Mouse (Mus musculus): ENCODE data around the gene Shf.
"Not testable (repeated sequence)": the region's sequence is repeated elsewhere in the genome, so short reads cannot be mapped to it uniquely, and the experiment has no call there.

Shf gene

DNA sequence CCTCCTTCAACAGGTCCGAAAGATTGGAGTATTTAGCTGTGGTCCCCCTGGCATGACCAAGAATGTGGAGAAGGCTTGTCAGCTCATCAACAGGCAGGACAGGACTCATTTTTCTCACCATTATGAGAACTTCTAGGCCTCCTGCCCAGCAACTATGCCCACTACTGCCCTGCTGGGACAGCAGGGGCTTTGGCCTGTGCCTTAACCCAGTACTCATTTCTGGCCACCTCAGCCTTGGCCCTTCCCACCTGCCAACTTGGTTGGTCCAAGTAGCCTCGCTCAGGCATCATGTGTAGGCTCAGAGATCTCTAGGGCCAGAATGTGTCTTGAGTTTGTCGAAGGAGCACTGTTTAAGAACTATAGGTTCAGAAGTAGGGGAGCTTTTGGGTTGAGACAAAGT is 21.7 kb downstream of the Shf start:
- DNase-seq = no peak

DNA sequence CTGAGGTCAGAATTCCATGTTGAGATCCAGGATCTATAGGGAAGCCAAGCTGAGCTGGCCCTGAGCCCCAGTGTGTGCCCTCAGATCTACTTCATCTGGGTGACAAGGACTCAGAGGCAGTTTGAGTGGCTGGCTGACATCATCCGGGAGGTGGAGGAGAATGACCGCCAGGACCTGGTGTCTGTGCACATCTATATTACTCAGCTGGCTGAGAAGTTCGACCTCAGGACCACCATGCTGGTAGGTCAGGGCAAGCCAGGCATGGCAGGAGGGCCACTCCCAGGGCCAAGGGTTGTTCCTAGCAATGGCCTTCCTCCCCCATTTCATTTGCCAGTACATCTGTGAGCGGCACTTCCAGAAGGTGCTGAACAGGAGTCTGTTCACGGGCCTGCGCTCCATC is 22.8 kb downstream of the Shf start:
- DNase-seq = not testable (repeated sequence)

DNA sequence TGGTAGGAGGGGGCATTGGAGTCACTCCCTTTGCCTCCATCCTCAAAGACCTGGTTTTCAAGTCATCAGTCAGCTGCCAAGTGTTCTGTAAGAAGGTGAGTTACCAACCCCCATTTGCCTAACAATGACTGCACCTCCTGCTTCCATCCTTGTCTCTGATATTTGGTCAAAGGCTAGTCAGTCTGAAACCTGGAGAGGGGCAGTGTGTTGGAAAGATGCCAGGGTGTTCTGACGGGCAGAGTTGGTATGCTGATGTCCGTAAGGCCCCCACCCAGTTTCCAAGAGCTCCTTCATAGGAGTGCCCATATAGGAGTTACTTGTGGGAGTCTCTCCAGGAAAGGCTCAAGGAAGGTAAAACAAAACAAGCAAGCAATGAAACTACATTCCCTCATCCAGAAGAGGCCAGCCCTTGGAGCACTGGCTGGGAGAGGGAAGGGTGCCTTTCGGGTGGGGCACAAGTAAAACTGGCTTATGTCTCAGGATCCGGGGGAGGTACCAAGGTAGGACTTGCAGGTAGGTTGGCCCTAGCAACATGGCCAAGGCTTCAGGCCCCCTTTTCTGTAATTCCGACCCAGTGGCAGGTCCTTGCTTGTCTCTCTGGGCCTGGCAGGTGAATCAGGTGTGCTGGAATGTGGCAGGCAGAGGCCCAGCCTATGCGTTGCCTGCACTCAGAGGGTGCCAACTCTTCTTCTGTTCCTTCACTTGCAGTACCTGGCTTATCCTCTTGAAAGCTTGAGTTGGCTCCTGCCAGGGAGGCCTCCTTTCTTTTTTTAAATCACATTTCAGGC is 23.7 kb downstream of the Shf start:
- no peak for DNase-seq

DNA sequence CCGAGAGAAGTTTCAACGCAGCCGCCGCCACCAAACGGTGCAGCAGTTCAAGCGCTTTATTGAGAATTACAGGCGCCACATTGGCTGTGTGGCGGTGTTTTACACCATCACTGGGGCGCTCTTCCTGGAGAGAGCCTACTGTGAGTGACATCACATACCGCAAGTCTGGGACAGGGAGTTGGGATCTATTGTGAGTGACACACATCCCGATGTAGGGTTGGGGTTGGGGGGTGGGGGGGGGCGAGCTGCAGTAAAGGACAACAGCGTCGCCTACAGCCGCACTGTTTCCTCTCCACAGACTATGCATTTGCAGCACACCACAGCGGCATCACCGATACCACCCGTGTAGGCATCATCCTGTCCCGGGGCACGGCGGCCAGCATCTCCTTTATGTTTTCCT is 31.7 kb downstream of the Shf start:
- no peak for DNase-seq

DNA sequence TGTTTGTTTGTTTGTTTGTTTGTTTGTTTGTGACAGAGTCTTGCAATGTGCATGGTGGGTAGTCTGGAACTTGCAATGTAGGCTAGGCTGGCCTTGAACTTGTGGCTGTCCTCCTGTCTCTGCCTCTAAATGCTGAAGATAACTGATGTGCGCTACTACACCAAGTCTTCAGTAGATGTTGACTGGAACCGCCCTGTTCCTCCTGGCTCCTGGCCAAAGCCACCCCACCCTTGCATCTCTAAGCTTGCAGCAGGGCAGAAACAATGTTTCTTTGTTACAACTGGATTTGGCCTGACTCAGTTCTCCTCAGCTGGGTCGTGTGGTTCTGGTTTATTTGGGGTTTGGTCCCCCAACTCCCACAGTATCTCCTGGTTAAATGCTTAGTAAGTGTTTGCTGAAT is 34.8 kb downstream of the Shf start:
- DNase-seq = peak in 1 of 2 experiments; percentile 39

DNA sequence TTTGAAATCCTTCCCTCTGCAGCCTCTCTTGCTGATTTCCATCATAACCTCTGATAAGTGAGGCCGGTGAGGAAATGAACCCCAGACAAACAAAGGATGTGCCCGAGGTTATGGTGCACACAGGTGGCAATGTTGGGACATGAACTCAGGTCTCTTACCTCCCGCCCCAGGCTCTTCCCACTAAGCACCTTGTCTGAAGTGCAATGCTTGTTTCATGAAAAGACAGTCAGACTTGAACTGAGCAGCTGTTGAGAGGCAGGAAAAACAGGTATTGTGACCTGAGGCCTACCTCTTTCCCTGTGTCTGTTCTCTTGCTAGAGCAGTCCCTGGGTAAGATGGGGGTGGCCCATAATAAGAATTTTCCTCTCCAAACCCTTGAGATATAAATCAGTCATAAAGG is 36.7 kb downstream of the Shf start:
- no peak for DNase-seq

DNA sequence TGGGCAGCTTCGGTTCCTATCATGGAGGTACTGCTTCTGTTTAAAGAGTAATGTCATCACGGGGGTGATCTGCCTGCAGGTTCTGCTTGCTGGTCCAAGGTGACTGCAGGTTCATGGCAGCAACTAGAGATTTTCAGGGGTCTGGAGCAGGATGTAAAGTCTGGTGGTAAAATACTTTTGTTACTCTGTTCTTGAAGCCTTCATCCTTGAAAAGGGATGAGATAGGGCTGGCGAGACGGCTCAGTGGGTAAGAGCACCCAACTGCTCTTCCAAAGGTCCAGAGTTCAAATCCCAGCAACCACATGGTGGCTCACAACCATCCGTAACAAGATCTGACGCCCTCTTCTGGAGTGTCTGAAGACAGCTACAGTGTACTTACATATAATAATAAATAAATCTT is 38.6 kb downstream of the Shf start:
- DNase-seq = not testable (repeated sequence)

DNA sequence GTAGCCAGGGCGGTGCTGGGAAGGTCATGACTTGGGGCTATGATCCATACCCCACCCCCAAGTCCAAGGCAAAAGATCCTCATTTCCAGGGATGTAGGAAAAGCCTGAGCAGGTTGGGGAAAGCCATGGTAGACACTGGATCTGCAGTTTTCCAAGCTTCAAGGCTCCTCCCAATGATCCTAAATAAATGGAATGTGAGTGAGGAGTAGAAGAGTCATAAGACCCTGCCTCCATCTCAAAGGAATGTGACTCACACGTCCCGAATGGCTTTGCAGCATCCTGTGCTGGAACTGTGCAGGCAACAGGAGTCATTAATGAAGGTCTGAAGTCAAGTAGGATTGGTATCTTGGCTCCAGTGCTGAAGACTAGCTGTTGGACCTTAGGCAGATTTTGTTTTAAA is 41.0 kb downstream of the Shf start:
- no peak for DNase-seq

DNA sequence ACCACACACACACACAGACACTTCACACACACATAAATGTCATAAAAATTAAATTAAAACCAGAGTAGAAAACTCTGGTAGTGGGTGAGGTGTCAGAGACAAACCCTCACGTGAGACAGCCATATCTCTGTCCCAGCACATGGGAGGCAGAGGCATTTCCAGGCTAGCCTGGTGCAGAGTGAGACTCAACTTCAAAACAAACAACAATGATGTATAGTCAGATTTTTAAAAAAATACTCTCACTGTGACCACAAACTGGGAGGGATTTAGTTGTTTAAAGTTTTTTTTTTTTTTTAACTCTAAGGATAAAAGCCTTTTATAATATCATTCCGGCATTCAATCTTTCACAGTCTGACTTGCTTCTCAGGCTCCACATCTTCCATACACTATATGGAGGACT is 43.6 kb downstream of the Shf start:
- DNase-seq = no peak

DNA sequence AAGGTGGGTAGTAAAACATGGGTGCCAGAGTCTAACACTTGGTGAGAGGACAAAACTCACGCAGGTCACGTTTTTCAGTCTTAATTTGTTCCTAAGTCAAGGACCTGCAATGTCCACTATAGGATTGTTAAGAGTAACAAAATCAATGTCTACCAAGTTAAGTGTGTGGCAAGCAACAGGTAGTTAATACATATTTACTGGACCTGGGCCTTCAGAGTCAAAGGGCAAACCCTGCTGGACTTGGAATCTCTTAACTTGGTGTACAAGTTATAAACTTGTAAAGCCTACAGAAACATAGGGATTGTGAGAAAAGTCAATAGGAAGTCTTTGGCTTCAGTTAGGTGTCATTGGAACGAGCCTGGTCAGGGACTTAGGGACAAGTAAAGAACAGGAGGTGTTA is 44.4 kb downstream of the Shf start:
- no peak for DNase-seq

DNA sequence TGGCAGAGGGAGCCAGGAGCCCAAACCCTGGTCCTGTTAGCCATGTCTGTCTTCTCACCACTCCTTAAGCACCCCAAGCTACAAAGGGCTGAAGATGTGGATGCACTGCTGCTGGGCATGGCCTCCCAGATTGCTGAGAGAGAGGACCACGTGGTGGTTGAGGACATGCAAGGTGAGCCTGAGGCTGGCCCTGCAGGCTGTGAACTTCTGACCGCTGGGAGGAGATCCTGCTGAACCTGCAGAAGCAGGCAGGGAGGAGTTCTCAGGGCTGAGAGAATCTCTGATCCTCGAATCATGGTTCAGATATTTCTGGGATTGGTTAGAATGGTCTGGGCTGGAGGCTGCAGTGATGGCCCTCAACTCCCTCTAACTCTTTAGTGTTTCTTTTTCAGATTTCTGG is 45.0 kb downstream of the Shf start:
- DNase-seq = no peak

DNA sequence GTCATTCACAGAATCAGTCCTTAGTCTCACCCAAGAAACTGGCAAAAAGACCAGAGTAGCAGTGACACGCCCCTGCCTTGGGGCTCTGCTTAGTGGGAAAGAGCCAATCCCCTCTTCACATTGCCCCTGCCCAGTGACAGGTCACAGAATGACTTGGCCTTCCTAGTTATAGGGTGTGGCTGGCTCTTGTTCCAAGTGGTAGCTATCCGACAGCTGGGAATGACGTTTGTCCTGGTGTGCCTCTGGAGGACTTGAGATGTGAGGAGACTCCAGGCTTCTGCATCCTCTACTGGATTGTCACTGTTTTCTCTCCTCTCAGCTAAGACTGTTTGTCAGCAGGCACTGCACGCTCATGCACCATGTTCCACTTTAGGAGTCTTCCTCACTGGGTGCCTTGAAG is 51.6 kb downstream of the Shf start:
- DNase-seq = no peak

DNA sequence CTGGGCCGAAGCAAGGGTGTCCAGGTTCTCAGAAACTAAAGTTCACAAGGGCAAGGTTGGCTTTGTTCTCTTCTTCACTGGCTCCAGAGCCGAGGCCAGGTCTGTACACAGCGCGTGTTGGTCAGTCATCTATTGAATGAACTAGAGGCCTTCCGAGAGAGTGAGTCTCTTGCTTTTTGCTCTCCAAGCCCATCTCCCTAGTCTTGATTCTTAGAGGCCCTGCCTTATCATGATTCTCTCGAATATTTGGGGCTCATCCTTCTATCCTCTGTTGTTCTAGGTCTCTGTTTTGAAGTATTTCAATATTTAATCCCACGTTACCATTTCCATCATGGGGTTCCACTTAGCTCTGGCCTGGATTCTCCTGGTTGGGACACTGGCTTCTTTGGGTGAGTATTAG is 53.6 kb downstream of the Shf start, which contains the start of gene Duox1:
Gene Duox1 (plus strand): TSS at position 301 of the 400 bp plus-strand sequence.
- no peak for DNase-seq

DNA sequence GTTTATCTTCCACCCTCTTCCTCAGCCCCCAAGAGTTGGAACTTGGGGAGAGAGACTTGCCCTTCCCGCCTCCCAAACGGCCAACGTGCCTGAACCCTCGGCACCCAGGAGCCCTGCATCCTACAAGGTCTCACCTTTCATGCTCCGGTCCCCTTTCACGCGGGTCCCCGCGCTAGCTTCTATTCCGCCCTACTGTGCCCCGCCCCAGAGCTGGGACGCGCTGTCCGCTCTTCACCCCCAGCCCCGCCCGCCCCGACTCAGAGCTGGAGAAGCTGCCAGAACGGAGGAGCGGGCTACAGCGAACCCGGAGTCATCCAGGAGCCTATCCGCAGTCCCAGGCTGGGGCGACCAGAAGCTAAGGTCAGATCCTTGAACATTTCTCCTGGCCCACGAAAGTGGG is 55.4 kb downstream of the Shf start, which contains the start of gene Duoxa1:
Gene Duoxa1 (minus strand): TSS at position 195 of the 400 bp plus-strand sequence.
- no peak for DNase-seq

DNA sequence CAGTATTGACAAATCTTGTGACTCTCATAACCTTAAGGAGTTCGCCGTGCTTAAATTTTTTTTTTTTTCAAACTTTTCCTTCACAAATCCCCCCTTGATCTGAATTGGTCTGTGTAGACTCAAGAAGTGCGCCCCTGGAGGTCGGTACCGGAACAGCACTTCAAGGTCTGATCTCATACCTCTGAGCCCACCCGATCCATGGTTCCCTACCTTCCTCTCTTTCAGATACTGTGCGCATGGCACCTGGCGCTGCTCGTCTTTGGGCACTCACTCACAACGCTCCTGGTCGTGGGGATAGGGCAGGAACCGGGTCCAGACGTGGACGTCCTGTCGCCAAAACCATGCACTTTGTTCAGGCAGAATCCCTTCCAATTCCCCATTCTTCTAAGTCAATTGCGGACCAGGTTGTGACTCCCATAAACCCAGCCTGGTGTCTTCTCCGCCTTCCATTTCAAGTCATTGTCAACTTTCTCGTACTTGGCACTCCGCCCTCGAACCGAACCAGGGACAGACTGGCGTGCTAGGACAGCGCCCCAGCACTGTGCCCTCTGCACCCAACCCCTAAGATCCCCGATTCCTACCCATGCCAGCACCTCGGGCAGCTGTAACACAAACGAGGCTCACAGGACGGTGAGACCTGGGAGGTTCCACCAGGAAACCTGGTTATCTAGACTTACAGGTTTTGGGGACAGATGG is 56.1 kb downstream of the Shf start:
- DNase-seq = peak; percentile 54 to 64

DNA sequence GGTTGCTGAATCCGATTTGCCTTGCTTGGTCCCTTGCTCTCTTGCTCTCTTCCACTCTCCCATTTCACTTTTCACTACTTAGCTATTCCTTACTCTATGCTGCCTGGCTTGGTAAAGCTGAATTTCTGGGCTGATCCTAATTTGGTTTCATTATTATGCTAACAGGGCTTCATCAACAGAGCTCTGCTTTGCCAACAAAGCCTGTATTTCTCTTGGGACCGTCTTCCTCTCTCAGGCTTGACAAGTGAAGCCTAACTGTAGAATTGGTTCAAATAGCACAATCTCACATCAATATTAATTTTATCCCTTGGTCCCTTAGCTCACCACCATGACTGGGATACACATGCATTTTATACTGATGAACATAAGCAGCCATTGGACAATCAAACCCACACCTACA is 57.4 kb downstream of the Shf start:
- no peak for DNase-seq

DNA sequence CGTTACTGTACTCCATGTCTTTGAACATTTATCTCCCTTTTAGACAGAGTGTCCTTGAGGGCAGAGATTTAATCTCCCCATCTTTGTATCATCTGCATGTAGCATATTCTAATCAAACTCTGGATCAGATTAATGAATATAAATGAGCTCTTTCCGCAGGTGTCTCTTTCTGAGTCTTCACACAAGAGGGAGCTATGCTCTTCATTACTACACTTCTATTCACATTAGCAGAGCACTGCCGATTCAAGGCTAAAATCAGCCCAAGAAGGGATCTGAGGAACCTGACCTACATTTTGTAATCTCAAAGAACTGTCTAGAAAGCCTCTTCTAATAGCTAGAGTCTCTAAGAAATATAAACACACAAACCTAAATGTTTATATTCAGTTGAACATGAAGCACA is 59.3 kb downstream of the Shf start:
- DNase-seq = no peak

DNA sequence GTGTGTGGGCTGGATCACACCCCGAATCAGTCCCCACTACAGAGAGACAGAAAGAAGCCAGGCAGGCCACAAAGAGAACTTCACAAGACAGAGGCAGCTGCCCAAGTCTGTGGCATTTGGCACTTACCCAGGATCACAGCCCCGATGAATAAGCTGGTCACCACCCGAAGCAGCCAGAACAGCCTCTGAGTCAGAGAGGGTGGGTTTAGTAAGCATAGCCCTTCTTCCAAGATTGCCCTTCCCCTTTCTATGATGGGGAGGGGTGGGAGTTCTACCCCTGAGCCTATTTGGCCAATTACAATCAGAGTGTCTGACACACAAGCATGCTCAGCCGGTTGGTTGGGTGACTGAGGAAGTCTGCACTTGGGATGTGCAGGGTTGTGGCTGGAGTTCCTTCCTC is 62.8 kb downstream of the Shf start:
- no peak for DNase-seq

DNA sequence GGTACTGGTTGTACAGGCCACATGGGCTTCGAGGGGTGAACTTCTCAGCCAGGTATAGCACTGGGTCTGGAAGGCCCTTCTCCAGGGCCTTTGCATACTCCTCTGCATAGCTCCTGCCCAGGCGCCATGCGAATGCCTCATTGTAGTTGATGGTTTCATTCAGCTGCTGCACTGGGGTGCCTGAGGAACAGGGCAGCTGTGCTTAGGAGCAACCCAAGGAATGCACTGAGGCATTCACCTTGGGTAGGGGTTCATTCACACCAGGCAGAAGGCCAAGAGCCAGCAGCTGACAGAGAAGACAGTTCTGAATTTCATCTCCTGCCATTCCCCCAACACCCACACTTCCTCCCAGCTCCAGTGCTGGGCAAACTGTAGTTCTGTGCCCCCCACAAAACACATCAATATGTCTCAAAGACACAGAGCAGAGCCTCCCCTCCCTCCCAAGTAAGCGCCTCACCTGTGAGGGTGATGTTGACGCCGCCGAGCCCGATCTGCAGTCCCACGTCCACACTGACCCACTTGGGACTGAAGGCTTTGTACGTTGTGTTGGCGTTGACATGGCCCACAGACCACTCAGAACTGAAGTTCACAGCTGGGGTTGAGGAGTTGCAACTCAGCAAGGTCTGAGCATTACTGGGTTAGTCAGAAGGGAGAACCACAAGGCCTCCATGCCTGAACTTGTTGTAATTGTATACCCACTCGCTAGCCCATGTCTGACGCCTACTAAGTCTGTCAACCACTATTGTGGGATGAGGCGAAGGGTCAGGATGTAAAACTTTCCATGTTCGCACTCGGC is 63.7 kb downstream of the Shf start:
- DNase-seq = no peak

DNA sequence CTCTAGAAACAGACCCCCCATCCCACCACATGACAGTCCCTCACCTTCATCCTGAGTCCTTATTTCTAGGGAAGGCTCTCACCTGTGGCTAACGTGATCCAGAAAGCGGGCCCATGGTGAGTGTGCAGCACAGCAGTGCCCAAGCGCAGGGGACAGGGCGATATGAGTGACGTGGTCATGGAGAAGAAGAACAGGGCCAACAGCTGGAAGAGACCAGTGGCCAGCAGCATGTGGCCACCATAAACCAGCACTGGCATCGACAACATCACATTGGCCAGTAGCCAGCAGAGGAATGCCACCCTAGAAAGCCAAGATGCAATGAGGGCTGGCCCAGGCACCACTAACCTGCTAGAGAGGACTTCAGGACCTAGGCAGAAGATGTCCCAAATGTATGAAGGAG is 64.4 kb downstream of the Shf start:
- no peak for DNase-seq

DNA sequence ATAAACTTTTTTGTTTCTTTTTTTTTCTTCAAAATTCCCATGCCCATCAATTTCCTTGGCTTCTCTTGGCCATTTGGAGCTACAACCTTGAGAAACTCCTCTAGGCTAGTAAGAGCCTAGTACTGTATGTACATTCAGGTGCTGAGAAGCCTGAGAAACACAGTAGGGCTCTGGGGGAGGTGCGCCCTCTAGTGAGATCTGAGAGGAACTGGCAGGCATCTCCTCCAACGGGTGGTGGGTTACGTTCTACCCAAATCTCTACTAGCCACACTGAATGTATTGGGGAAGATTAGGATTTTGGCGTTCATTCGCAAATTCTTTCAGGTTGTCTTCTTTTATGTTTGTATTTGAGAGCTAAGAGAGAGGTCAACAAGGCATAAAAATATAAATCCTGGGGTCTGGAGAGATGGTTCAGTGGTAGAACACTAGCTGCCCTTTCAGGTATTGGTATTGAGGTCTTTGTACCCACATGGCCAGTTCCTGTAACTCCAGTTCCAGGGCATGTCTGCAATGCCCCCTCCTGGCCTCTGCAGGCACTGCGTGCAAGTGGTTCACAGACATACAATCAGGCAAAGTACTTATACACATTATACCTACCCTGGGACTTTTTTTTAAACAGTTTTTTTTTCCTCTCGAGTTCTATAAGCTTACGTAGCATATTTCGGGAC is 66.3 kb downstream of the Shf start:
- peak; percentile 51 to 69 for DNase-seq

DNA sequence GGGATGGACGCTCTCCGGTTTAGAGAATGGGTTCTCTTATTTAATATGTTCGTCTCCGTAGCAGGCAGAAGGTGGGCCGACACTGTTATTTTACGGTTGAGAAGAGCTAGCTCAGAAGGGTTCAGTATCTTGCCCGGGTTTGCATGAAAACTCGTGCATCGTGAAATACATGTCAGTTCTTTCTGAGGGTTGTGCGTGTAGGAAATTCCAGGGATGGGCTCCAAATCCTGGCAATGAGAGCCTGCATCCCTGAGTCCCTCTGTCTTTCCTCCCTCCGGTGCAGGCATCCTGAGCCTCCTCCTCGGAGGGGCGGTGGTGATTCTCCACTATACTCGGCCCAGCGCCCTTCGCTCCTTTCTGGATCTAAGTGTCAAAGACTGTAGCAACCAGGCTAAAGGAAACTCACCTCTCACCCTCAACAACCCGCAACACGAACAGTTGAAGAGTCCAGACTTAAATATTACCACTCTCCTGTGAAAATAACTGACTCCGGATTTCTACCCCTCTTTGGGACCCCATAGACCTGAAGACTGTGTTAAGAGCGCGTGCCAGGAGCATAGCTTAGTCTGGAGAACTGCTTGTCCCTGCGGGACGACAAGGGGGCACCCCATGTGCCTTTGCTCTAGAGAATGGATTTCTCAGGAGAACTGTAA is 66.9 kb downstream of the Shf start:
- no peak for DNase-seq
